Mouse (Mus musculus) C2C12 (cell line): Measurements from ENCODE around the gene Usp33.

Source experiments
- CEBPB ChIP-seq: IDR thresholded peaks from one replicate; pipeline ENCODE4 v1.6.1; 2011; ENCODE audit warnings: low read depth, mild to moderate bottlenecking, control low read depth, moderate library complexity
- CTCF ChIP-seq: IDR thresholded peaks from one replicate; pipeline ENCODE4 v1.5.1; 2011; ENCODE audit not compliant: control insufficient read depth, insufficient read depth, insufficient read length
- FOSL1 ChIP-seq: IDR thresholded peaks from one replicate; pipeline ENCODE4 v1.8.0; 2011; ENCODE audit warnings: mild to moderate bottlenecking, low read length; ENCODE audit not compliant: poor library complexity, insufficient read depth, severe bottlenecking
- MAX ChIP-seq: IDR thresholded peaks from one replicate; pipeline ENCODE4 v1.6.1; 2011; ENCODE audit warnings: mild to moderate bottlenecking, control low read depth
- MYOD1 ChIP-seq: IDR thresholded peaks from one replicate; pipeline ENCODE4 v1.6.1; 2011; ENCODE audit warnings: low read depth; ENCODE audit not compliant: control insufficient read depth, insufficient read length
- USF1 ChIP-seq: IDR thresholded peaks from one replicate; pipeline ENCODE4 v1.6.1; 2011; ENCODE audit warnings: low read depth, mild to moderate bottlenecking, control low read depth, moderate library complexity

DNA sequence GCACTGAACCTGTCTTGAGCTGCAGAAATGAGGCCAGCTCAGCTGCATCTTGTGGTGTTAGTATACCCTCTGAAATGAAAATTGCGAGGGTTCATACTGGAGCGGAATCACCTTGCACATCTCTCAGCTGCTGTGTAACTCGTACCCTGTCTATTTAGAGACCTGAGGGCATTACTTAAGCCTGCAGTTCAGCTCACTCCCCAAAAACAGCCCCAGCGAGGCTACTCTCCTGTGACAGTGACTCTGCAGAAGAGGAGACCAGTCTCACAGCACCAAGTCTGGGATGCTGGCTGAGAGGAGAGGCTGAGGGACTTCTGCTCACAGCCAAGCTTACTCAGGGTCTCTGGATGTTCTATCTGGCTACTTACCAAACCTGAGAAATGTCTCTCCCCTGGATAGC lies 40.3 kb upstream of the Usp33 start:
- TF ChIP-seq FOSL1 (no peak), CTCF (no peak), MAX (no peak), CEBPB (no peak), MYOD1 (no peak), USF1 (no peak)
